Mouse (Mus musculus): Measurements from ENCODE around the gene Cab39l. TPM values are rescaled to one million over a fixed set of nuclear protein-coding genes. Genes with fewer than 3 reads are reported as not detected.
A peak's percentile ranks its signal among the peaks of the same experiment; 100 is the strongest.
"Not testable (repeated sequence)": the region's sequence is repeated elsewhere in the genome, so short reads cannot be mapped to it uniquely, and the experiment has no call there.

Gene Cab39l
- total RNA-seq, 2 experiments from 2014 or later = 19.3 to 22.0 TPM

- DNase-seq (ENCODE audit: extremely low spot score in 1 of 2, low spot score in 2 of 2) = peak in 1 of 2 experiments; percentile 75
- intact Hi-C loops (cut with DNase I) = loop anchor here (2.0 kb wide), 1 partner anchor 330 kb away; no protein-coding TSS in a partner anchor
These were observed 172.3 kb downstream of the Cab39l start for GRCm38 (mm10) chr14:59612920-59613625.

DNA sequence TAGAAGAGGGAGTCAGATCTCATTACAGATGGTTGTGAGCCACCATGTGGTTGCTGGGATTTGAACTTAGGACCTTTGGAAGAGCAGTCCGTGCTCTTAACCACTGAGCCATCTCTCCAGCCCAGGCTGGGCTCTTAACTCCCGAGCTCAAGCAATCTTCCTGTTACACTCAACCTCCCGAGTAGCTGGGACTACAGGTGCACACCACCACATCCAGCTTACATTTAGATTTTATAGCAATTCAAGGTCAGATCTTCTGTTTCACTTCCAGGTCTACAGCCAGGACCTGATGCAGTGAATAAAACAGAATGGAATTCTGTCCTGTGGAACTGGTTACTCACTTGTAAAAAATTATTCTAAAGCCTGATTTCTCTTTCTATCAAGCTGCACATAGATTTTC lies 173.4 kb downstream of the Cab39l start:
- DNase-seq (ENCODE audit: extremely low spot score in 1 of 2, low spot score in 2 of 2); intact Hi-C loops (cut with DNase I): not testable (repeated sequence)

DNA sequence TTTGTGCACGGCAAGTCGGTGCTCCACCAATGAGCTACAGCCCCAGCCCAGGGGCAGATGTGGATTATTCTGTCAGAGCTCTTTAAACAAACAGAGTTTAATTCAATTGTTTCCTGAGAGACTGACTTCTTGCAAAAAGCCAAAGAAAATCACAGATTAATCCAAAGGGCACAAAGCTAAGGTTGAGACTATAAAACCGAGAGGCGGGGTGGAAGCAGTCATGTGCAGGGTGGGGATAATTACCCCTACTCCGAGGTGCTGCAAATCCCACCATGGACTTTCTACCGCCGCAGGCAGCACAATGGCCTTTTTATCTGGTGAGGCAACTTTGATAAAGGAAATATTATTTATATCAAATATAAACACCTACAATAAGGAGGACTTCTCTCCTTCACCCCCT lies 176.0 kb downstream of the Cab39l start:
- intact Hi-C loops (cut with DNase I) = no loop called here

GRCm38 (mm10) chr14:59624326-59624885 lies 183.6 kb downstream of the Cab39l start:
- no peak for DNase-seq (ENCODE audit: extremely low spot score in 1 of 2, low spot score in 2 of 2)
- intact Hi-C loops (cut with DNase I) = no loop called here

More for the DNA sequence above, 176.0 kb downstream of the Cab39l start:
- DNase-seq (ENCODE audit: extremely low spot score in 1 of 2, low spot score in 2 of 2) = no peak

DNA sequence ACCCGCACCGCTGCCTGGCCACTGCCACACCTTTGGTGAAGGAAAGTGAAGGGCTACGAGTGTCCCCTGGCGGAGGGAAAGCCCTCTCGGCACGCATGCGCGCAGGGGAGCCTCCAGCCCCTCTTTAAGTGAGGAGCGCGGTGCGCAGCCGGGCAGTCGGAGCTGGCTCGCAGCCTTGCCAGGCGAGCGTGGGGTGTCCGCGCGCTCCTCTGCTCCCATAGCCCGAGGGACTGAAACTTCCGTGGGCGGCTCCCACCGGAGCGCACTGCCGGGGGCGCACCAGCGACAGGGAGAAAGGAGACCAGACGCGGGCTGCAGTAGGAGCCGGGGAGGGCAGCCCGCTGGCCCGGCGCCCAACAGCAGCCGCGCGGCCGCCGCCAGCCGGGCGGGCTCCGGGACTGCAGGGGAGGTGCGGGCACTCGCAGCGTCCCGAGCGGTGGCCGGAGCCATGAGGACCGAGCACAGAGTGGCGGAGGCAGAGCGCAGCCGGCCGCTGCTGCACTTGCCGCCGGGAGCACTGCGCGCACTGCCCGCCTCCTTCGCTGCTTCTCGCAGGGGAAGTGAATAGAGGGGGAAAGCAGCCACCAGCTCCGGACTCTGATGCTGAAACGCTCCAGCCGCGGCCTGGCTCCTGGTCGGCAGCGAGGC lies 184.5 kb downstream of the Cab39l start, which contains the start of gene Shisa2:
Shisa2 (plus strand) TSS at position 151 of the 648 bp plus-strand sequence.
- peak; percentile 36 to 85 for DNase-seq (ENCODE audit: extremely low spot score in 1 of 2, low spot score in 2 of 2)
- intact Hi-C loops (cut with DNase I) = loop anchor here (5.0 kb wide), 1 partner anchor 392 kb away; no protein-coding TSS in a partner anchor

- intact Hi-C loops (cut with DNase I) = loop anchor here (5.0 kb wide), 1 partner anchor 391 kb away; no protein-coding TSS in a partner anchor
These were observed 185.1 kb downstream of the Cab39l start for GRCm38 (mm10) chr14:59625806-59626364.

GRCm38 (mm10) chr14:59626711-59627110 lies 185.9 kb downstream of the Cab39l start:
- intact Hi-C loops (cut with DNase I) = loop anchor here (5.0 kb wide), 1 partner anchor 391 kb away; no protein-coding TSS in a partner anchor
- peak in 1 of 2 experiments; percentile 8 for DNase-seq (ENCODE audit: extremely low spot score in 1 of 2, low spot score in 2 of 2)

More at GRCm38 (mm10) chr14:59625806-59626364, 185.1 kb downstream of the Cab39l start:
- DNase-seq (ENCODE audit: extremely low spot score in 1 of 2, low spot score in 2 of 2) = peak in 1 of 2 experiments; percentile 55

DNA sequence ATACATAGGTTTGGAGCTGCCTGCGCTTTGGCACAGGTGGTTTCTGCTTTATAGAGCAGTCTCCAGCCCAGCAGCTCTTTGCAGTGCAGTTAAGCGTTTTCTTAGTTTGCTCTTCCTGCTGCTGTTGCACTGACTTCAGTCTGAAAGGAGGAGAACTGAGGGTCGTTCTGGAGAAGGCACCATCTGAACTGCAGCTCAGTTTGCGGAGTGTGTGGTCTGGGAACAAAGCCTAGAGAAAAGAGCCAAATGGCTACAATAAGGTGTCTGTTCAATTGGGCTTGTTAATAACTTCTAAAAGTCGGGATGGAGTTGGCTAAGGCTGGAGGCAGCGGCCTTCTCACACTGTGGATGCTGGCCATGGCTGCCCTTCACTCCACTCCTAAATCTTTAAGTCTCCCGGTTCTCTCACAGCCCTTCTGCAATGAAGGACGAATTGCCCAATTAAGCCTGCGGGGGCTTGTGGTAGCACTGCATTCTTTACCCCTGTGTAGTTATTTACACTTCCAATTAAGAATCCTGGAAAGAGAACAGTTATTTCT lies 186.4 kb downstream of the Cab39l start:
- DNase-seq (ENCODE audit: extremely low spot score in 1 of 2, low spot score in 2 of 2) = no peak
- intact Hi-C loops (cut with DNase I) = loop anchor here (5.0 kb wide), 1 partner anchor 390 kb away; no protein-coding TSS in a partner anchor

GRCm38 (mm10) chr14:59627823-59628222 lies 187.1 kb downstream of the Cab39l start:
- DNase-seq (ENCODE audit: extremely low spot score in 1 of 2, low spot score in 2 of 2) = peak; percentile 42 to 49
- intact Hi-C loops (cut with DNase I) = loop anchor here (5.0 kb wide), 1 partner anchor 389 kb away; no protein-coding TSS in a partner anchor

- intact Hi-C loops (cut with DNase I) = loop anchor here (5.0 kb wide), 1 partner anchor 388 kb away; no protein-coding TSS in a partner anchor
- DNase-seq (ENCODE audit: extremely low spot score in 1 of 2, low spot score in 2 of 2) = peak in 1 of 2 experiments; percentile 45
These were observed 188.5 kb downstream of the Cab39l start for GRCm38 (mm10) chr14:59629308-59629707.

DNA sequence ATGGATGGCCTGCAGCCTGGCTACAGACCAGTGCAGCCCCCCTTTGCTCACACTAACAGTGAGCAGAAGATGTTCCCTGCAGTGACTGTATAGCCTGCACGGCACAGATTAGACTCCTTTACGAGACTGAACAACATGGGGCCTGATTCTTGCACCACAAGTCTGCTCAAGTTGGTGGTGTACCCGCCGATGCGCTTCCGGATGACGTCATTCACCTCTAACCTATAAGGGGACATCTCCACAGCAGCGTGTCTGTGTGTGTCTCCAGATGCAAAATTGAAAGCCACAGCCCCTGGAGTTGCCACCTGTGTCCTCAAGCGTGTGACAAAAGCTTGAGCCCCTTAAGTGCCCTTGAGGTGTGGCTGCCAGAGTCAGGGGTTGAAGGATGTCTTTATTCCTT lies 189.3 kb downstream of the Cab39l start:
- intact Hi-C loops (cut with DNase I) = no loop called here
- DNase-seq (ENCODE audit: extremely low spot score in 1 of 2, low spot score in 2 of 2) = no peak

DNA sequence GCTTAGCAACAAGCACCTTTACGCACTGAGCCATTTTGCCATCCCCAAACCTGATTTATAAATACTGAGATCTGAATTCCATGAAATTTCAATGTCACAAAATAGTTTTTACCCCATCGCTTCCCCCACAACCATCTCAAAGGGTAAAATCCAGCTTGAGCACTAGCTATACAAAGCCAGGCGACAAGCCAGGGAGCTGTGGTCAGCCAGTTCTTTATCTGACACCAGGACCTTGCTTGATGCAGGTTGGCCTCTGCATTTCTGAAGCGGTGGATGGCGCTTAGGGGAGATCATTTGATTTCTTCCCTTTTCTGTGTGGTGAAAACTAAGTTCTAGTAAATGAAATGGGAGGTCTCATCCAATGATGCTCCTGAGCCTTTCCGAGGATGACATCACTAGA lies 191.3 kb downstream of the Cab39l start:
- intact Hi-C loops (cut with DNase I) = no loop called here
- DNase-seq (ENCODE audit: extremely low spot score in 1 of 2, low spot score in 2 of 2) = no peak

GRCm38 (mm10) chr14:59633295-59633898 lies 192.6 kb downstream of the Cab39l start:
- intact Hi-C loops (cut with DNase I) = no loop called here
- DNase-seq (ENCODE audit: extremely low spot score in 1 of 2, low spot score in 2 of 2) = no peak

GRCm38 (mm10) chr14:59633988-59634387 lies 193.2 kb downstream of the Cab39l start:
- no peak for DNase-seq (ENCODE audit: extremely low spot score in 1 of 2, low spot score in 2 of 2)
- intact Hi-C loops (cut with DNase I) = no loop called here

Other genes with a start within 250 kb of the Cab39l start
- gene Rcbtb1, start 239.8 kb upstream of the Cab39l start, total RNA-seq (2021) = 10 to 100 TPM; 23.2 to 26.2 TPM
- not detected for gene Gm6904, start 180.8 kb upstream of the Cab39l start, total RNA-seq (2021)
- not detected for gene Phf11a, start 143.4 kb upstream of the Cab39l start, total RNA-seq (2021)
- gene Phf11b, start 99.6 kb upstream of the Cab39l start, total RNA-seq (2021) = not detected
- under 1 TPM; 0.47 to 0.51 TPM for gene Phf11d, start 75.5 kb upstream of the Cab39l start, total RNA-seq (2021)
- gene Phf11c, start 45.6 kb upstream of the Cab39l start, total RNA-seq (2021) = under 1 TPM; 0.39 to 0.59 TPM
- 1 to 10 TPM; 3.8 to 4.0 TPM for gene Setdb2, start 88 bp upstream of the Cab39l start, total RNA-seq (2021)
- gene Cdadc1, start 157.0 kb downstream of the Cab39l start, total RNA-seq (2021) = 10 to 100 TPM; 39.3 to 49.8 TPM
- 1 to 10 TPM; 2.6 to 2.9 TPM for gene Shisa2, start 184.3 kb downstream of the Cab39l start, total RNA-seq (2021)